Mouse (Mus musculus): ENCODE measurements at regions not wholly inside any gene's neighbourhood (a gene's known extent, or its start where the extent isn't known, plus 50 kb on each side); places are given as distances from the start of the nearest gene placed in this dataset.

DNA sequence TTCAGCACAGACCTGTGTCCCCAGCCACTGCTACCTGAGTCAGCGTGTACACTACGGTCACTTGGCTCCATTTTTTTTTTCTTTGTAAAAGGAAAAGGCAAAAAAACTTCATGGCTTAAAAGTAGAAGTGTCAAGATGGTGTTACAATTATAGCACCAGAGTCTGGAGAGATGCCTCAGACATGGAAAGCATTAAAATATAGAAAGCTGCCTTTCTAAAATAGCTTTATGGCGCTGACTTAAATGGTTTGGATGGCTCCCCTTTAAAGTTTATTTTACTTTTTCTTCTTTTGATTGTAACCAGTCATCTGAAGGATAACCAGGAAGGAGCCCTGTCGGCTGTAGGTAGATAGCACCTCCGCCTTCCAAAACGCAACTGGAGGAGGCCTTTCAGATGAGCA is 79.0 kb upstream of the Jade1 start:
- DNase-seq (ENCODE audit: low spot score in 2 of 2), result peak in 1 of 2 experiments; percentile 28

- no peak for DNase-seq (ENCODE audit: low spot score in 2 of 2)
Measured at GRCm38 (mm10) chr3:41472586-41472985, 82.9 kb upstream of the Jade1 start.

- DNase-seq (ENCODE audit: low spot score in 2 of 2), result no peak
Measured at GRCm38 (mm10) chr3:41469106-41469505, 86.4 kb upstream of the Jade1 start.

GRCm38 (mm10) chr3:41467857-41468256 is 87.7 kb upstream of the Jade1 start:
- DNase-seq (ENCODE audit: low spot score in 2 of 2), result no peak

DNA sequence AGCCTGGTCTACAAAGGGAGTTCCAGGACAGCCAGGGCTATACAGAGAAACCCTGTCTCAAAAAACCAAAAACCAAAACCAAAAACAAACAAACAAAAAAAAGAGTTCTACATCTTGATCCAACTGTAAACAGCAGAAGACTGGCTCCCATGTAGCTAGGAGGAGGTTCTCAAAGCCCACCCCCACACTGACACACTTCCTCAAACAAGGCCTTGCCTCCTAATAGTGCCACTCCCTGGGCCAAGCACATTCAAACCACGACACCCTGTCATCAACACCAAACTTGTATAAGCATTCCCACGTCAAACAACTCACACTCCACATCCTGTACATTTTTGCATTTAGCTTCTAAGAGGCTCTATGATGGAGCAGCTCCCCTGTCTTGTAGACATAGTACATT is 89.6 kb upstream of the Jade1 start:
- no peak for DNase-seq (ENCODE audit: low spot score in 2 of 2)

DNA sequence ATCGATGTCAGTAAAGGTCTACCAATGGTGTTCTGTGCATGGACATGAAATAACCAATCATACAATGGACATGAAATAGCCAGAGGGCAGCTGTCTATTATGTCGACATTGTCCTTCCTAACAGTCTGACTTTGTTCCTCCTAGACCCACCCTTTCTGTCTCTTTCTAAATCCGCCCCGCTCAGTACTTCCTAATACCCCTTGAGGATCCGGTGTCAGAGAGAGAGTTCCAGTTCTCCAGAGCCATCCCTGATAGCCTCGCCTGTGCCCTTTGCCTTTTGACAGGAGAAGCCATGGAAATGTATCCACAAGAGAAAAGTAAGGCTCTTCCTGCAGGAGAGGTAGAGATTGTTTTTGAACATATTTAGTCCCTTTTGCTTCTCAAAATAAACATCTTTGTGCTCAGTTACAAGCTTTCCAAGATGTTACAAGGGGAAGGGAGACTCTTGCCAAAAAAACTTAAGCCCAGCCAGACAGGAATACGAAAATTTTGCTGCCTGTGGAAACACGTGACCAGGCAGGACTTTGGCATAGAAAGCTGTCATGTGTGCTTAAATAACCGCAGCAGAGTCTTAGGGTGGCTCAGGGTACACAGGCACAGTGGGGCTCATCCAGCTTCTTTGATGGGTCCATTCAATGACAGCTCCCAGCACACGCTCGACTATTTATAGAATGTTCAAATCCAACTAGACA is 92.4 kb upstream of the Jade1 start:
- DNase-seq (ENCODE audit: low spot score in 2 of 2), result peak; percentile 2 to 29

- no peak for DNase-seq (ENCODE audit: low spot score in 2 of 2)
Measured at GRCm38 (mm10) chr3:41460131-41460530, 95.4 kb upstream of the Jade1 start.

GRCm38 (mm10) chr3:41458156-41458555 is 97.4 kb upstream of the Jade1 start:
- no peak for DNase-seq (ENCODE audit: low spot score in 2 of 2)

- DNase-seq (ENCODE audit: low spot score in 2 of 2), result no peak
Measured at GRCm38 (mm10) chr3:41453525-41453924, 102.0 kb upstream of the Jade1 start.

DNA sequence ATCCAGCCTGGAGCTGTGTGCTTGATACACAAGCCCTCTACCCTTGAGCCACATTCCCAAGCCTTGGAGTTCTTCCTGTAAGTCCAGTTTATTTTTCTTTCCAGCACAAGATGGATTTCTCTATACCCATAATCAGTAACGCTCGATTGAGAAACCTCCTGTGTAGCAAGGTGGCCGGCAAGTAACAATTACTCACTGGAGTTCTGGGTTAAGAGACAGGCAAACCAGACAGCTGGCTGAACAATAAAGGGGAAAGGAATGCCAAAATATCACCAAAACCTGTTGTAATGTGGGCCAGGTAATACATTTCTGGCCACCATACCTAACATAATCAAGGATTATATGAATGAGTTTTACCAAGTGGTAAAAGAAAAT is 102.8 kb upstream of the Jade1 start:
- no peak for DNase-seq (ENCODE audit: low spot score in 2 of 2)

DNA sequence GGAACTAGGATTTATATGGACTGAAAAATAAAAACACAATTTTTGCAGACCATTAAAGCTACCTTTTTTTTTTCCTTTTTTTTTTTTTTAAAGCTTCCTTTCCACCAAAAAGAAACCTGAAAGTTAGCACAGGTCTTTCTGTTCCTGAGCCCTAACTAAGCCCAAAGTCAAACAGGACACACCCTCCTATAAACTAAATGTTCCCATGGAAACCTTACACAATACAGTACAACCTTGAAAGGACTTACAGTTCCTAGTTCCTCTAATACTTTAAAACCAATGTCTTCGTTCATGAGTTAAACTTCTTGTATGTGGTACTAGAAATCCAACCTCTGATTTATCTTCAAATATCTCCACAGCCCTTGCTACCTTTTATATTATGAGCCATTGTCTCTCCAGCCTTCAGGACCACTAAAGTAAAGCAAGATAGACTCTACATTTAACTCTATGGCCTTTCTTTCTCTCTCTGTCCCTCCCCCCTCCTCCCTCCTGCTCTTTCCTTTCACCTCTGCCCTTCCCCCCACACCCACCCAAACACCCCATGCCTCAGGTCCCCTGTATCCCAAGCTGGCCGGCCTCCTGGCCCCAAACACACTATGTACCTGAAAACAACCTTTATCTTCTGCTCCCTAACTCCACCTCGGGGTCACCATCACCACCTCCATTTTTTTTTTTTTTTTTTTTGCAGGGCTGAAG is 103.4 kb upstream of the Jade1 start:
- no peak for DNase-seq (ENCODE audit: low spot score in 2 of 2)

DNA sequence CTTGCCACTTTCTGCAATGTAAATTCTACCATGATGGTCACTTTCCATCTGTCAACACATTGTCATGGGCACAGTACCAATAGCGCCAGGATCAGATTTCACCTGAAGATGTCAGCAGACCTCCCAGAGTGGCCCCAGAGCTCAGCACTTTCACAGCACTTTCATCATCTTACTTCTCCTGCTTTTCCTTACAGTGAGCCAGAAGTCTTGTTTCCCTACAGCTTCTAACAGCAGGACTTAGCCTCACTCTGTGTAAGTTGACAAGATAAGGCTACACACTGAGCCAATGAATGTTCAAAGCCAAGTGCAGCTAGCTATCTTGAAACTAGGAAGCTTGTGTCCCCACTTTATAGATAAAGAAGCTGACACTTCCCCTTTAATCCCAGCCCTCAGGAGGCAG is 104.8 kb upstream of the Jade1 start:
- DNase-seq (ENCODE audit: low spot score in 2 of 2), result no peak

- DNase-seq (ENCODE audit: low spot score in 2 of 2), result peak in 1 of 2 experiments; percentile 24
Measured at GRCm38 (mm10) chr3:41444243-41444753, 111.2 kb upstream of the Jade1 start.

DNA sequence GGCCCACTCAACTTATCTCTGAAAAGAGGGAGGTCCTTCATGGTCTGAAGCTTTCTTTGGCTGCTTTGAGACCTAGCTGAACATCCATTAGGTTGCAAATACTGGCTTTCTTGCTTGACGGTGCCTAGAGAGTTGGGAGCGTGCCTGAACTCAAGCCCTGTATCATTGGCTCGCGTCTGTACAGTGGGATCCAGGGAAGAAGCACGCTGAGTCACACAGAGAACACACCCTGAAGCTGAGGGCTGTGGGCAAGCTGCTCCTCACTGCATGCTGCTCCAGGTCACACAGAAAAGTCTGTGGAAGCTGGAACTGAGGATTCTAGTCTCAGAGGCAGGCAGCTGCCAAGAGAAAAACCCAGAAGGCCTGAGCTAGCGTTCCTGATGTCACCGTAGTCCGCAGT is 119.3 kb upstream of the Jade1 start:
- no peak for DNase-seq (ENCODE audit: low spot score in 2 of 2)

DNA sequence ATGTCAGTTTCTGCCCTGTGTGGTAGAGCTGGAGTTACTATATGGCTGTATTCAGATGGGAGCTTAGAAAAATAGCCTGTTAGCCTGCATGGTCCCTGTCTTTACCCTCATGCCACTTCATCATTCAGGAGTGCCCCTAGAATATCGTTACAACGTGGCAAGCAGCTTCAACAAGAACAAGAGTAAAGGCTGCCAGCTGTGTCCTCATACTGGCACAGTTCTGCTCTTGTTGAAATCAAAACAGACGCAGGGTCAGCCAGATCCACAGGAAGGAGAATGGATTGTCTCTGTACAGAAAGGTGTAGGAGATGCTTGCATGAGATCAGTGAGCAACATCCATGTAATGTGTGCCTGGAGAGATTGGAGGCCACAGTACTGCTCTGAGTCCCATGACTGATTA is 122.4 kb upstream of the Jade1 start:
- DNase-seq (ENCODE audit: low spot score in 2 of 2), result no peak

- no peak for DNase-seq (ENCODE audit: low spot score in 2 of 2)
Measured at GRCm38 (mm10) chr3:41432376-41432775, 123.2 kb upstream of the Jade1 start.

DNA sequence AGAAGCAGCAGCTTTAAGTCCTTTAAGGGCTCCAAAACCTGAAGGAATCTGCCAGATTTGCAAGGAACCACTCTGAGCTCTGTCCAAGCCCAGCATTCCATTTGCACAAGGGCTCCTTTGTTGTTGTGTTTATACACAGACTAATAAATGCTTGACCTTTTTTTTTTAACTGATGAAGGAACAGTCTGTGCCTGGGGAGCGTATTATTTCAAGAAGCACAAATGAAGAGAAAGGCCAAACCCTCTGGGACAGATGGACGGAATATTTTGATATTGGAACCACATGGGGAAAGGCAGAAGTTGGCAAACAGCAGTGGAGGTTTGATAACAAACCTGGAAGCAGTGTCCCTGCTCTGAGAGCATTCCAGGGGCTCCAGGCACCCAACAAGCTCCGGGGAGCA is 125.3 kb upstream of the Jade1 start:
- DNase-seq (ENCODE audit: low spot score in 2 of 2), result no peak

DNA sequence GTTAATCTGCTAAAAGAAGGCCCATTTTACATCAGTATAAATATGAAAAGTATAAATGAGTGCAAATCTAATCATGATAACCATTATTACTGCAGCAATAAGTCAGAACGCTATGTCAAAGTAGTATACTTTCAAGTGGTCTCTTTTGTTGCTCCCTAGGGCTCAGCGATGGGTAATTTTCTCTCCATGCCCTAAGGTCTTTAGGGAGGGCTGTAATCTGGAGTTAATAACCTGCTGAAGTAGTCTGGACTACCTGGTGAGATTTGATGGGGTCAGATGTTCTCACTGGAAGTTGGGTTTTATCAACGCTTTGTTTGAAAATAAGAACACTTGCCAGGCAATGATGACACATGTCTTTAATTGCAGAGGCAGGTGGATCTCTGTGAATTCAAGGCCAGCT is 128.6 kb upstream of the Jade1 start:
- no peak for DNase-seq (ENCODE audit: low spot score in 2 of 2)

DNA sequence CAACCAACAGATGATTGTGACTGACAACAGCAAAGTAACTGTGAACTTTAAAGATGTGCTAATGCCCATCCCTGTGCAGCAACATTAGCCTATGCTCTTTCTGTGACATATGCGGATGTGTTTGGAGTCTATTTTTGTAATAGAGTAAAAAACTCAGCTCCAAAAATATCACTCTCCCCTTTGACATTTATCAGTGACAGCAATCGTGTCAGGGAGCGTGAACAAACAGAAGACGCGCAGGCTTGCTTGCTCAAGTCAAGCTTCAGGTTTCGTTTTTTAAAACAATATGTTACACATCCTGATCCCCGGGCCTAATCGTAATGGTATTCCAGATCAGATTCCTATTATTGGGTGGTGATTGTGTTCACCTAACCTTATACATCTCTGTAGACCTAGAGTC is 129.7 kb upstream of the Jade1 start:
- DNase-seq (ENCODE audit: low spot score in 2 of 2), result no peak

DNA sequence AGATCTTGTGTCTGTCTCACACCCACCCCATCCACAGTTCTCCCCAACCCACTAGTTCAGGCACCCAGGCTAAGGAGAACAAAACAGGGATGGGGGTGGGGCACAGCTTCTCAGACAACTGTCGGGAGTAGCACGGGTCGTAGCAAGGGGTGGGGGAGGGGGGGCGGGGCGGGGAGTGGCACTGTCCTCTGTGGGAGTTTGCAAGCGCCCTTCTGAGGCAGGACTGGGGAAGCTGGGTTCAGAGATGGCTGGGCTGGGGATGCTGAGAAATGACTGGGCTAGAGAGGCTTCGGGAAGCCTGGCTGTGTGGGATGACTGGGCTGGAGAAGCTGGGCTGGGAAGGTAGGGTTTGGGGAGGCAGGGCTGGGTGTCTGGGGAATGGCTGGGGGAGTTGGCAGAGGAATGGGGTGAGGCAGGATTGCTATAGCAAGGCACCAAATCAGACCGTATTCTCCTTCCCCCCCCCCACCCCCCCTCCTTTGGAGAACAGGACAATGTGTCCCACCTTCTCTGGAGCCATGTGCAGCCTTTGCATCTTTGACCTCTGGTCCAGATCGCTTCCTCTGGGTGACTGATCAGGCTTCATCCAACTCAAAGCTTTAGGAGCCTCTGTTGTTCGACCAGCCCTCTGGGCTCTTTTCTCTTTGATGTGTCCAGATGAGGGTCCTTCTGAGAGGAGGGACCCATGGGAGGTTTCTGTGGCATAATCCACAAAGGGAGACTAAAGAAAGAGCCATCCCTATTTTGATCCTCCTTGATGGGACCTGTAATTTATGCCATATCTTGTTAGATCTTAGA is 131.2 kb upstream of the Jade1 start:
- DNase-seq (ENCODE audit: low spot score in 2 of 2), result no peak

DNA sequence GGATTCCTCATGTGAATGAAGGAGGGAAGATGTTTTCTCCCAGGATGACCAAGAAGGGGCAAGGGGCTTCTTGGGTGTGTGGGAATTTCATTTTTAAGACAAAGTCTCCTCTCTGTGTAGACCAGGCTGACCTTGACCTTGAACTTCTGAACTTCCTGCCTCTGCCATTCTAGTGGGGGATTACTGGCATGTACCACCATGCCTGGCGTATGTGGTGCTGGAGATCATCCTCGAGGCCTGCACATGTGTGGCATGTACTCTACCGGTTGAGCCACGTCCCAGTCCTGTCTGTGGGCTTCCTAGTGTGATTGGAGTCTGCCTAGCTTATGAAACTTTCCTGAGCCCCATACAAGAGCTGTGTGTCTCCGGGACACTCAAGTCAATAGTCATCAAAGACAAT is 131.9 kb upstream of the Jade1 start:
- no peak for DNase-seq (ENCODE audit: low spot score in 2 of 2)
